27 mouse cellular contexts compared by ENCODE assay signal in the genomic region with DNA sequence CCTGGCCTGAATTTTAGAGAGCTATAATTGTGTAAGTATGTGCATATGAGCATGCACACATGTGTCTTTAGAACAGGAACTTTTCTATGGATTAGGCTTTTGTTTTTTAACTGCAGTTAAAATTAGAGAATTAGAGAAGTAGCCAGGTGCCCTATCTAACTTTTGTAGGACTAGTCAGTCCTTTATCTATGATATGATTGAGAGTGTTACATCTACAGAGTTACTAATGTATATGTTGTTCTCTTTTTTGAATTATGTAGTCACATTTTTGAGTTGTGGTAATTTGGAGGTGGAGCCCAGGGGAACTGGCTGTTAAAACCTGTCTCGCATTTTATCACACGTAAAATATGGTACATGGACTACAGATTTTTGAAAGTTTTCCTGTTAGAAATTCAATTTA.
"Had no signal": no experiment of that assay in that cellular context is flagged by ENCODE, and none has a peak within 500 bp of the region (broad histone marks: within the 10 kb centered on the region; RNA-seq: fewer than 3 reads in every experiment).

No protein-coding gene starts in this region.

- H3K4me1 ChIP-seq: limb, embryonic 10.5 days; limb, embryonic 12.5 days; limb, embryonic 13.5 days; limb, embryonic 15.5 days; liver, embryonic 12.5 days; liver, embryonic 13.5 days; liver, embryonic 15.5 days; lung, embryonic 15.5 days; megakaryocyte, embryonic 14.5 days; midbrain, embryonic 13.5 days; midbrain, embryonic 15.5 days had no signal

- DNase-seq: left cerebral cortex, postnatal 4 days; liver; liver, embryonic 13.5 days; liver, postnatal 0 days; lung, adult 18-20 months; lung, adult 2 months; lung, embryonic 14.5 days; lung, postnatal 10 days; lung, postnatal 14 days; lung, postnatal 36 days; lung, postnatal 4 days; midbrain, embryonic 14.5 days had no signal

- H3K9me3 ChIP-seq: limb, embryonic 10.5 days; limb, embryonic 12.5 days; limb, embryonic 13.5 days; limb, embryonic 15.5 days; liver, embryonic 12.5 days; liver, embryonic 13.5 days; liver, embryonic 15.5 days; lung, embryonic 15.5 days; megakaryocyte, embryonic 14.5 days; midbrain, embryonic 10.5 days; midbrain, embryonic 12.5 days; midbrain, embryonic 13.5 days; midbrain, embryonic 15.5 days had no signal

- H3K4me3 ChIP-seq: limb, embryonic 10.5 days; limb, embryonic 12.5 days; limb, embryonic 13.5 days; limb, embryonic 15.5 days; liver, embryonic 12.5 days; liver, embryonic 13.5 days; liver, embryonic 15.5 days; lung, embryonic 15.5 days; megakaryocyte, embryonic 14.5 days; midbrain, embryonic 10.5 days; midbrain, embryonic 12.5 days; midbrain, embryonic 13.5 days; midbrain, embryonic 15.5 days; myocyte had no signal

- H3K27ac ChIP-seq: limb, embryonic 10.5 days; limb, embryonic 12.5 days; limb, embryonic 13.5 days; limb, embryonic 15.5 days; liver, embryonic 12.5 days; liver, embryonic 13.5 days; liver, embryonic 14.5 days; liver, embryonic 15.5 days; lung, embryonic 15.5 days; macrophage; midbrain, embryonic 10.5 days; midbrain, embryonic 12.5 days; midbrain, embryonic 13.5 days; midbrain, embryonic 15.5 days had no signal

- H3K36me3 ChIP-seq: limb, embryonic 10.5 days; limb, embryonic 12.5 days; limb, embryonic 13.5 days; limb, embryonic 15.5 days; liver, embryonic 12.5 days; liver, embryonic 13.5 days; liver, embryonic 15.5 days; lung, embryonic 15.5 days; midbrain, embryonic 10.5 days; midbrain, embryonic 12.5 days; midbrain, embryonic 13.5 days; midbrain, embryonic 15.5 days had no signal

- H3K9ac ChIP-seq: limb, embryonic 12.5 days; limb, embryonic 13.5 days; limb, embryonic 15.5 days; liver, embryonic 12.5 days; liver, embryonic 13.5 days; liver, embryonic 14.5 days; liver, embryonic 15.5 days; liver, postnatal 0 days; lung, embryonic 14.5 days; lung, embryonic 15.5 days; midbrain, embryonic 12.5 days; midbrain, embryonic 13.5 days; midbrain, embryonic 15.5 days had no signal

- H3K27me3 ChIP-seq: limb, embryonic 12.5 days; limb, embryonic 13.5 days; limb, embryonic 15.5 days; liver, embryonic 12.5 days; liver, embryonic 13.5 days; liver, embryonic 15.5 days; lung, embryonic 15.5 days; midbrain, embryonic 12.5 days; midbrain, embryonic 13.5 days; midbrain, embryonic 15.5 days had no signal
